Mouse (Mus musculus): ENCODE data around the gene Psmb1.
A peak's percentile ranks its signal among the peaks of the same experiment; 100 is the strongest.
"Not testable (repeated sequence)": the region's sequence is repeated elsewhere in the genome, so short reads cannot be mapped to it uniquely, and the experiment has no call there.

Psmb1 gene

DNA sequence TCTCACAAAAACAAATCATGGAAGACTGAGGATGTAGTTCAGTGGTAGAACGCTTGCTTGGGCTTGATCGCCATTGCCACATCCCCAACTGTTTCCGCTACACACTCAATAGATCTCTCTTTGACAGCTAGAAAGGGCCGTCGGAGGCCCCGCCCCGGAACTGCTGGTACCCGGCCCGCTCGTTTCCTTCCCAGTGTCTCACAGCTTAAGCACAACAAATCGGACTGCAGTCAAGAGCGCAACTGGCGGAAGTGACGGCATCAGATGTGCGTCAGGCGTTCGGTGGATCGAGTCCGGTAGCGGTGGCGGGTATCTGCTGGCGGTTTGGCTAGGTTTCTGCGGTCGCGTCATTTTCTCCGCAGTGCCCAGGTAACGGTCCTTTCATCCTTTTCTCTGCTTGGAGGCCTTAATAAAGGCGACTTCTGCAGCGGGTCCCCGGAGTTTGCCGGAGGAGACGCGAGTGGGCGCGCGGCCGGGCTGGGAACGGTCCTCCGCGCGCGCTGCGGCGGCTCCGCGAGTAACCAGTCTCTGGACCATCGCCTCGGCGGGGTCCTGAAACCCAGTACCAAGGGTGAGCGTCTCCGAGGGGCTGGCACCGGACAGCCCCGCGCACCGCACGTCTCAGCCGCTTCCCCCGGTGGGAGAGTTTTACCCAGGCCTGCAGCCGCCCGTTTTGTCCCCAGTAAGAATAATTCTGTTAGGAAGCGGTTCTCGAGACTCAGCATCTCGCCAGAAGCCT, at the start of gene Psmb1, which contains the start of gene Tbp:
Gene Psmb1, minus strand, starts transcription at position 96 of the 739 bp plus-strand sequence.
Gene Tbp, plus strand, starts transcription at position 233 of the 739 bp plus-strand sequence.
- DNase-seq (ENCODE audit: low read depth, low spot score): peak; percentile 91

DNA sequence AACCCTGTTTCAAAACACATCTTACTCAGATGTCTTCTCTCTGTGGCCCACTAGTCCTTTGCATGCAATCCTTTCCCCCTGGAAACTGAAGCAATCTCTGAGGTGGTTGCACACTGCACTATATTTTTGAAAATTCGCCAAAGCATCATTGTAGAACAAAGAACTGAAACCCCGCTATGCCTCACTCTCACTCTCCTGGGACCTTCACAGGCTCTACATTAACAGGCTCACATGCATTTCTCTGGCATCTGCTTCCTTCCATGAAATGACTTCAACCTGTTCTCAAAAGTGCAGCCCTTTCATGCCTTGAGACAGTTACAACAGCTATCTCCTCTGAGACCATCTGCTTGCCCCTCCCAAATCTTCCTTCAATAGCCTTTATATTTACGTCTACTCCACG, 46.9 kb upstream of the Psmb1 start:
- DNase-seq (ENCODE audit: low read depth, low spot score): no peak

DNA sequence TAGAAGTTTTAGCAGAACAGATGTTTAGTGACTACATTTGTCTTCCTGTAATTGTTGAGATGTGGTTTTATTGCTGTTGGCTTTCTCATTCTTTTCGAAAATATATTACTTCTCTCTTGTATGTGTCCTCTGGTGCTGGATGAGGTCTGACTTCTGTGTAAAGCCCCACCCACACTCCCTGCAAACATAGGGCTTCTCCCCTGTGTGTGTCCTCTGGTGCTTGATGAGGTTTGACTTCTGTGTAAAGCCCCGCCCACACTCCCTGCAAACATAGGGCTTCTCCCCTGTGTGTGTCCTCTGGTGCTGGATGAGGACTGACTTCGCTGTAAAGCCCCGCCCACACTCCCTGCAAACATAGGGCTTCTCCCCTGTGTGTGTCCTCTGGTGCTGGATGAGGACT, 44.3 kb upstream of the Psmb1 start:
- DNase-seq (ENCODE audit: low read depth, low spot score): not testable (repeated sequence)

DNA sequence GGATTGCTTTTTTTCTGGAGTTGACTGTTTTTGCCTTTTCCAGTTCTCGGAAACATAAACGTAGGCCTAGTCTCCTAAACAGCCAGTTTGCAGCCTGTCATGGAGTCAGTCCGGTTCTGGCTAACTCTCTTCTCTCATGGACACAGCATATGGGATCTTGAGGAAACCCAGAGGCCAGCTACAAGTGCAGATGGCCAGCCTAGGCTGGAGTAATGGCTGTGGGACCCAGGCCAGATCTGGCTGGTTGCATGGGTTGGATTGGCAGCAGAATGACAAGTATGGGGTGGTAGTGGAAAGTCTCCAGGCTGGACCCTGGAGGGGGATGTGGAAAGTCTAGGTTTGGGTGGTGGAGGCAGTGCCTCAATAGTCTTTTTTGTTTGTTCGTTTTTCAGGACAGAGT, 40.8 kb upstream of the Psmb1 start:
- DNase-seq (ENCODE audit: low read depth, low spot score): no peak

DNA sequence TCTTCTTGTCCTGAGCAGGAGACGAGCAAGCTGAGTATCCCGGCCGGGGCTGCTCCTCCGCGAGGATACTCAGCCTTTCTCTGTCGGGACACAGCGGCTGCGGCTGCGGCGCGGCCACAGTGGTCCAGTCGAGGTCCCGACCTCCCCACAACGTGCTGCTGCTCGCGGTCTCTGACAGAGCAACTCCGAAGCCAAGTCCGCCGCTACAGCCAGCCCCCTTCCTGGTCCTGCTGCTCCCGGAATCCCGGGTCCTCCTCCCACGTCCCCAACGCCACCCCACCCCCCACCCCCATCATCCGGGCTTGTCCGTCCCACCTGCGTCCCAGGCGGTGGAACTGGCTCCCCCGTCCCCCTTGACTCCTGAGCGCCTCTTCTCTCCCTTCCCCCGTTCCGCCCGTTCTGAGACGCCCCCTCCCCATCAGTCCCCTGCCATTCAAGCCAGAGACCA, 36.9 kb upstream of the Psmb1 start:
- no peak for DNase-seq (ENCODE audit: low read depth, low spot score)

DNA sequence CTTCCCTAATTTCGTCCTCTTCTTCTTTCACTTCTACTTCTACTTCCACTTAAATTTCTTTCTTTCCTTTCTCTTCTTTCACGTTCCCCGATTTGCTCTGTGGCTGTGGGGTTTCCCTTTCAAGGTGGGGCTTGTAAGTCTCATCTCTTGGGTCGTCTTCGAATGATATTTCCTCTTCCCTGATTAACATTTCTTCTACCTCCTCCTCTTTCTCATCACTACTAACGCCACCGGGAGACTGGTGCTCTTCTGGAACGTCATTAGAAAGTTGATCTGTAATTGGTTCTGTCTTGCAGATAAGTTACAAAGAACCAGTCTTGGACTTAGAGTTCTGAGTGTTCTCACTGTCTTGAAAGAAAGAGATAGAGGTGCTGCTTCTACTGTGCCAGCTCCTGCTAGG, 36.4 kb upstream of the Psmb1 start:
- DNase-seq (ENCODE audit: low read depth, low spot score): no peak

DNA sequence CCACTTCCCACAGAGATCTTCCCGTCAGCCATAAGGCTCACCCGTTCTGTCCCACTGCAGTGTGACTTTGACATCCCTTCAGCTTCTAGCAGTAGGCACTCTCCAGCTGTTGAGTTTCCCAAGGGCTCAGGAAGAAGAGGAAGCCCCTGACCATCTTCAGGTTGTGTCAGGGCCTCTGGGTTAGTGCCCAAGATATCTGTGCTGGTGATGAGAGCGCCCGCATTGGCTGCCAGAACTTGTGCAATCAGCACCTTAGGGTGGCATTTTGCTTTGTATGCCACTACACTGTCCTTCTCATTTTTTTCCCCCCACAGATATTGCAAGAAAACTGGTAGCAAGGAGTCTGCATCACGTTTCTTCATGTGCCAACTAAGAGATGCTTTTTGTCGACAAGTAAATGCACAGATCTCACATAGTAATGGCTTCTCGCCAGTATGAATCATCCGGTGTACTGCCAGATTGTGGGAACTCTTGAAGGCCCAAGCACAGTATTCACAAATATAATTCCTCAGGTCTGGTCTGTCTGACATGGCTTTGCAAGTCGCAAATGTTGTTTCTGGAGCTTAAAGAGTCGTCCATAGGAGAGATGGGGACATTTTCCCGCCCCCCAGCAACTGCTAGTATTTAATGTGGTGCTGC, 35.7 kb upstream of the Psmb1 start:
- DNase-seq (ENCODE audit: low read depth, low spot score): no peak

DNA sequence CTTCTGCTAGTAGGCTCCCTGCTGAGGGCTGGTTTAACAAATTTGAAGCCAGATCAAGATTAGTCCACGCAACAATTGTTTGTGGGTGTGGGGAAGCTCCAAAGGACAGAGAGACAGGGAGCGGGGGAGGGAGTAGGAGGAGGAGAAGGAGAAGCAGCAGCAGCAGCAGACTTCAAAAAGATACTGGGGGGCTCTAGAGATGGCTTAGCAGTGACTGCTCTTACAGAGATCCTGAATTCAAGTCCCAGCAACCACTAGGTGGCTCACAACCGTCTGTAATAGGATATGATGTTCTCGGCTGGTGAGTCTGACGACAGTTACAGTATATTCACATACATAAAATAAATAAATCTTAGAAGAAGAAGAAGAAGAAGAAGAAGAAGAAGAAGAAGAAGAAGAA, 30.6 kb upstream of the Psmb1 start:
- DNase-seq (ENCODE audit: low read depth, low spot score): no peak

DNA sequence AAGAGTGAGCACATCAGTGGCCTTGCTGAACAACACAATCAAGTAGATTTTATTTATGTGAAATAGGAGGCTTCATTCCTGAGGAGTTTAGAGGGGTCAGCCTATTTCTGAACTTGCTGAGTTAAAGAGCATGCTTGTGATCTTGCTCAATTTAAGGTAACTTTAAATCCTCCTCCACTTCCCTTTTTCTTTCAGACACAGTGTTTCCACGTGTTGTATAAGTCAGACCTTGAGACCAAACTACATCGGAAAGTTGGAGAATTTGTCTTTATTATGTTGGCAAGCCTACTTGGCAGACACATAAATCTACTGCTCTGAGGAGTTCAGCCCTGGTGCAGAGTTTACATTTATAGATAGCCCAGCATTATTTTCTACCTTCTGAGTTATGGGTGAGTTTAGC, 29.3 kb upstream of the Psmb1 start:
- no peak for DNase-seq (ENCODE audit: low read depth, low spot score)

DNA sequence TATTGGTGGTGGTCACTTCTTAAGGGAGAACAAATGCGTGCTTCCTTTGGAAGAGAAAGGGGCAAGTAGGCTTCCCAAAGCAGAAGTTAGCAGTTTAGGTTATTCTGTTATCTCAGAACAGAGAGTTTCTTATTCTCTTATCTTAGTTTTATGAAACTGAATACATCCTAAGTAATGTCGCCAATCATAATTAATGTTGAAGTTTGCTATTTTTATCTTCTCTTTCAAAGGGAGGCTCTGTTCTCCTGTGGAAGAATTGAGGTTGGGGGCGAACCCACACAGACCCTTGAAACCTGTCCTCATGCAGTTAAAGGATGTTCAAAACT, 28.2 kb upstream of the Psmb1 start:
- no peak for DNase-seq (ENCODE audit: low read depth, low spot score)

DNA sequence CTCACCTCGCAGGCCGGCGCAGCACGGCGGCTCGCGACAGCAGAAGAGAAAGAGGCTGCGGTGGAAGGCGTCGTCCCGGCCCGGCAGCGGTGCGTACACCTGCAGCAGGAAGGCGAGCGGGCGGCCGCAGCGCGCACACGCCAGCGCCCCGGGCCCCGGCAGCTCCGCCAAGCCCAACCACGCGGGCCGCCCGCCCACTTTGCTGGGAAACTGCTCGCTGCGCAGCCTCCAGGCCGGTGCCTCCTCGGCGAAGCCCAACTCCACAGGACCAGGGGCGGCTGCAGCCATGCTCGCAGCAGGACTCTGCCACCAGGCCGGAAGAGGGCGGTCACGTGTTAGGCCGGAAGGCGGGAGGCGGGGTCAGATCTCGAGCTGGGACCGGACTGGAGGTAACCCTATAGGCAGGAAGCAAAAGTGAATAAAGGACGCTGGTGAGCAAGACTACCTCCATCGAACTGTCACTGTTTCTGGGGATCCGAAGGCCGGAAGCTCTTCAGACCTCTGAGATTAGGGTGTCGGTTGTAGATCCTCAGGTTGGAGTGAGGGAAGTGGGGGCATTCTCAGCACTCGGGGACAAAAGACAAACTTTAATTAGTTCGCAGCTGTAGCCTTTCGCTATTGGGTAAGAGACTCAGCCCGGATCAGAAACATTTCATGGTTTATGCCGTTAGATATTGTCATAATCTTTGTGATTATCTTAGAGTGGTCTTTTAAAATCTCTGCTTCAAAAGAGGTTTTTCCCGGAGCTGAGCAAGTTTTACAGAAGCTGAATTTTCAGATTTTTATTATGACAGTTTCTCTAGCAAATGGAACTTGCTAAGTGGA, 27.6 kb upstream of the Psmb1 start, which contains the start of gene Pdcd2:
Gene Pdcd2, minus strand, starts transcription at position 316 of the 825 bp plus-strand sequence.
- DNase-seq (ENCODE audit: low read depth, low spot score): peak; percentile 84

DNA sequence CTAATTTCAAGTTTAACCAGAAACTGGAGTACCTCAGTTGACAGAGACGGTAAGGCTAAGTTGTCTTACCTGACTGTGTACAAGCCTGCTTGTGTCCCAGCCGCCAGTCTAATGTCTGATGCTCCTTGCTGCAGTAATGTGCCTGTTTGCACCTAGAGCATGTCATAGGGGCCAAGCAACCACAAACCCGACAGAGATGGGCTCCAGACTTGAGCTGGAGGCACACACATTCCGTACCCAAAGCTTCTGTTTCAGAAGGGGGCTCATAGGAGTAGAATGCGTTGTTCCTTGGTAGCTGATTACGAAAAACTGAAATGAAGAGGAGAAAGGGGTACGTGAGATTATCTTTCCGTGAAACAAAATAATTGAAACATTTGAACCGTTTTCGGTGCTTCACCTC, 26.8 kb upstream of the Psmb1 start:
- no peak for DNase-seq (ENCODE audit: low read depth, low spot score)

DNA sequence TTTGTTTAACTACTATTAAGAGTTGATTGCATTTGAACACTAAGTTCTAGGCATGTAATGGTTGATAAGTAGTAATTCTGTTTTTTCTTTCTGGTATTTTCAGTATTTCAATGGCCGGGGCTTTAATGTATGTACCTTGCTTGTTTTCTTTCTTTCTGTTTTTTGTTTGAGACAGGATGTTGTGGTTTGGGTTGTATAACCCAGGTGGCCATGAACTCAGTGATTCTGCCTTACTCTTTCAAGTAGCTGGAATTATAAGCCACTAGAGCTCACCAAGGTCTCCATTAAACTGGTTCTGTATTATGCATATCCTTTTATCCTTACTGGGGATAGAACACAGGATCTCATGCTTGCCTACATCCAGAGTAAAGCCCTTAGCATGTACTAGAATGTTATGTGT, 19.2 kb upstream of the Psmb1 start:
- no peak for DNase-seq (ENCODE audit: low read depth, low spot score)

DNA sequence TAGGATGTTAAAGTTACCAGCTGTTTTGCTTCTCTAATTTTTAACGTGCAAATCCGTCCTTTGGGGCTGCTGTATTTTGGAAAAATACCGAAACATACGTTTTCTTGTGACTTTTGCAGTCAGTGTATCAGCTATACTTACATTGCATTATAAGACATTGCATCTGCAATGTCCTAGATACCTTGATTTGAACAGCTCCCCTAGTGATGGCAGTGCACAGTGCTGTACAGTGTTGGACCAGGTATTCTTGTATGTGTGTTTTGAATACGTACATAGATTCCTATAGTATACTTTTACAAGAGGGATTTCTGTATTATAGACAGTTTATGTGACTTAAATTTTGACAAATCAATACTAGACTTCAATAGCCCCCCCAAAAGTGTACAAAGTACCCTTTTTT, 18.6 kb upstream of the Psmb1 start:
- DNase-seq (ENCODE audit: low read depth, low spot score): no peak

DNA sequence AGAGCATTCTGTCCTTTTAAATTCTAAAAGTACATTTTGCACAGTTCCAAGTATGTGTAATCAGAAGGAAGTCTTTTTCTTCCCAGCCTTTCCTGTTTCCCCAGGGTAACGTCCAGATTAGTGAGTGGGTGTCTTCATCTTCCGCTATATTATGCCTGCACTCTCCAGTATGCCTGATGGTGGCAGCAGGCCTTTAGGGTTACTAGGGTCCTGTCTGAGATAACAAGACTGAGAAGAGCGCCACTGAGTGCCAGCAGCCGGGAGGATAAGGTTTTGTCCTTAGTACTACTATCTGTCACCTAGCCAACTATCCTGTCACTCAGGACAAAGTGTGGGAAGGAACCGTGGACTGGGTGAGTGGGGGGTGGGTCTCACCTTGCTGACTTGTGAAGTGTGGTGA, 18.2 kb upstream of the Psmb1 start:
- DNase-seq (ENCODE audit: low read depth, low spot score): no peak

DNA sequence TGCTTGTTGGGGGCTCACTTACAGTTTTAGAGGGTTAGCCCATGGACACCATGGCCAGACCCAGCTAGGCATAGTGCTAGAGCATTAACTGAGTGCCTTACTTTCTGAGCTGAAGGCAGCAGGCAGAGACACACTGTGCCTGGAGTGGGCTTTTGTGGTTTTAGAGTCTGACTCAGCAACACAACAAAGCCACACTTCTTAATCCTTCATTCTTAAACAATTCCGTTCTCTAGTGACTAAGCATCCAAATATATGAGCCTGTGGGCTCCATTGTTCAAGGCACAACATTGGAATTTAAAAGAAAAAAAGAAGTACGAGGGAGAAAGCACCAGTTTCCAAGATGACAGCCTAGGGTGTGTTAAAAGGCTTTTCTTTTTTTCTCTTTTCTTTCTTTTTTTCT, 11.1 kb upstream of the Psmb1 start:
- no peak for DNase-seq (ENCODE audit: low read depth, low spot score)

DNA sequence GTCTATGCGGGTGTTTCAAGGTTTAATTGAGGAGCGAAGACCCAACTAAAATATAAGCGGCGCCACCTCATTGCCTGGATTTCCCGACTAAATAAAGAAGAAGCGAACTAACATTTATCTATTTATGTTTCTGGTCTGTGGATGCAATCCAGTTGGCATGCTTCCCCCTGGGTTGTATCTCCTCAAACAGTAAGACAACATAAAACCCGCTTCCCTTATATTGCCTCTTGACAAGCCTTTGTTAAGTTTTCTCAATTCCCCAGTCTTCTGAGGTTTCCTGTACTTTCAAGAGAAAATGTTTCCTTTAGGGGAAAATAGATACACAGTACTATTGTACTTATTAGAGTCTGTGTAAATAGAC, 818 bp downstream of the Psmb1 start:
- DNase-seq (ENCODE audit: low read depth, low spot score): no peak

DNA sequence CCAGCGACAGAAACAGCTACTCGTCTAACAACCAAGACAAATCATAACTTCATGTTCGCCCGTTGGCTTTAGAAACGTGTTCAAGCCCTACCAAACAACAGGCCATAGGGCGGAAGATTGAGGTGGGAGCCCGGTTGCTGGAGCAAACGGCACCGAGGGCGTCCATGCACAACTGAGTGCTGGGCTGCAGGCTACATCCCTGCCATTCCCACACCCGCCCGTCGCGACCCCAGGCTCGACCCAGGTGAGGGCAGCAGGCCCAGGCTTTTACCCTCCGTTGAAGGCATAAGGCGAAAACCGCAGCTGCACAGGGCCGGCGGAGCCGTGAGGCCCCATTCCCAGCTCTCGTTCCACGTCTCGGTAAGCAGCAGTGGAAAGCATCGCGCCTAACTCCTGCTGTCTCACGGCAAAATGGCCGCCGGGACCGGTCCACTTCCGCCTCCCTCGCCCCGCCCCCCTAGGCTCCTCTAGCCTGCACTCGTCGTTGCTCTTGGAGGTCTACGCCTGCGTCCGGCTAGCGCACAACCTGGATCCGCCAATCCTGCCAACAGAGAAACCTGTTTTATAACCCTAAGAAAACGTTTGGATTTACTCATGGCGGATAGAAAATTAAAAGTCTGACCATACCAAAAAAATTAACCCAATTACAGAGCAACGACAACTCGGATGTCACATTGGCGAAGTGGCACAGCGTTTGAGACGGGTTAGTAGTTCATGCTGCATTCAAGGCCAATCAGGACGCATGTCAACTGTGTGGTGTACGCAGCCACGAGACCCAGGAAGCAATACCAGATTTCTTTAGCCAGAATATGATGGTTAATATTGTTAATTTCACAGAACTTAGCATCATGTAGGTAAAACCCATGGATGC, 1.4 kb downstream of the Psmb1 start:
- DNase-seq (ENCODE audit: low read depth, low spot score): peak; percentile 80

DNA sequence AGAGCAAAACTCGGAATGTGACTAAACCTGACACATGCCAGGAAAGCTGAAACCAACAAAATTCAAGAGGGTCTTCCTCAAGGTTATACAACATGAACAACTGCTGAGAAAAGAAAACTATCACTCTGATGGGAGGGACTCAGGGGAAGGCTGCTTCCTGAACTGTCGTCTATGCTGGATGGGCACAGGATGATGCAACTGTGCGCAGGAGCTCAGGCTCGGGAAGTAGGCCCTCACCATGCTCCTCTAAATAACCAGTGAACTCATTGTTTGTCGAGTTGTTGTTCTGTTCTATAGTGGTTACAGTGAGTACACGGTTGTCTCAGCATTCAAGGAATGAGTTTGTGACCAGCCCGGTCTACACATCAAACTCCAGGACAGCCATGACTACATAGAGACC, 9.0 kb downstream of the Psmb1 start:
- DNase-seq (ENCODE audit: low read depth, low spot score): no peak

DNA sequence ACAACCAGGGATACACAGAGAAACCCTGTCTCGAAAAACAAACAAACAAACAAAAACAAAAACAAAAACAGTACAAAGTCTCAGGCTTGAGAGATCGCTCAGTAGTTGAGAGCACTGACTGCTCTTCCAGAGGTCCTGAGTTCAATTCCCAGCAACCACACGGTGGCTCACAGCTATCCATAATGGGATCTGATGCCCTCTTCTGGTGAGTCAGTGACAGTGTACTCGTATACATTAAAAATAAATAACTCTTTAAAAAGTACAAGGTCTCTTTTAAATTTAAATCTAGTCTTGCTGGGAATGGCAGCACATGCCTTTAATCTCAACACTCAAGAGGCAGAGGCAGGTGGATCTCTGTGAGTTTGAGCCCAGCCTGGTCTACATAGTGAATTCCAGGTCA, 26.9 kb downstream of the Psmb1 start:
- no peak for DNase-seq (ENCODE audit: low read depth, low spot score)

DNA sequence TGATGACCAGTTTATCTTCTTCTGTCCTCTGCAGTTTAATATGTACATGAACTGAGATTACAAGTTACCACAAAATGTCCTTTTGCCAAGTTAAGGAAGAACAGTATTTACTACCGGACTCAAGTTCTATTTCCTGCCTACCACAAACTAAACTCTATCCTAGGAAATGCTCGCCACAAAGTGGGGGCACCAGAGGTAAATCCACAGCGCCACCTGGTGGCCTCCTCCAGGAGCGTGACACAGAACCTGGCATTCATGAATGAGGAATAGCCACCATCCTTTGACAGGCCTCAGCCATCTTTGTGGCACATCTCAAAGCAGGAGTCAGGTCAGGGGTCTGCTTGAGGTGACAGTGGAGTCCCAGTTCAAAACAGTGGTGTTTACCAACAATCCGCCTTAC, 31.9 kb downstream of the Psmb1 start:
- peak; percentile 43 for DNase-seq (ENCODE audit: low read depth, low spot score)

Data from WW6 (cell line).